Mouse (Mus musculus) lung, postnatal 10 days (tissue): ENCODE data around the gene Ncoa7.
"Not testable (repeated sequence)": the region's sequence is repeated elsewhere in the genome, so short reads cannot be mapped to it uniquely, and the experiment has no call there.

Source experiments
- DNase-seq: peaks from one replicate; pipeline ENCODE4 v3.0.0; 2021

Ncoa7 gene

DNA sequence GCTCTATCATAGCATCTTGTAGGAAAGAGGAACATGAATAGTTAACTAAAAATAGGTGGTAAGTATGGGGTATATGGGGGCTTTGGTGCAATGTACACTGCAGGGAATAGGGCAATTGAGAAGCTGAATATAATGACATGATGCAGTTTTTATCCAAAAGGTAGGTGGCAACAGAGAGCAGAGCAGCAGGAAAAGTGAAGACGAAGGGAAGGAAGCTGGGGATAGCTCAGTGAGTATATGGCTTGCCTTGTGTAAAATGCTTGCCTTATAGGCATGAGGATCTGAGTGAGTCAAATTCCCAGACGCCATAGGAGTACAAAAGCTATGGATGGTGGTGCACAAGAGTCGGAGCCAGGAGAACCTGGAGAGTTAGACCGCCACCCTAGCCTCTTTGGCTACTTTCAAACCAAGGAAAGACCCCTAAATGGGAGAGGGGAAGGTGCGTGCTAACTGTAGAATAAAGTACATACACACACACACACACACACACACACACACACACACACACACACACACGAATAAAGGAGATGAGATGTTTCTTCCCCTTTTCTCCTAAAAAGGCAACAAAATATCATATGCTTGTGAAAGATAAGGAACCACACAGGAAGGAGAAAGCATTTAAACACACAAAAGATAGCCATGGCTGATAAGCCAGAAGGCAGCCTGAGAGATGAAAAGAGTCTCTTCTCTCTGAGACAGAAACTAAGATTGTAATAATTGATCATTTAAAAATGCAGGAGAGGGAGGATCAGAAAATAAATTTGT, 142.4 kb downstream of the Ncoa7 start:
- DNase-seq: peak; percentile 5

DNA sequence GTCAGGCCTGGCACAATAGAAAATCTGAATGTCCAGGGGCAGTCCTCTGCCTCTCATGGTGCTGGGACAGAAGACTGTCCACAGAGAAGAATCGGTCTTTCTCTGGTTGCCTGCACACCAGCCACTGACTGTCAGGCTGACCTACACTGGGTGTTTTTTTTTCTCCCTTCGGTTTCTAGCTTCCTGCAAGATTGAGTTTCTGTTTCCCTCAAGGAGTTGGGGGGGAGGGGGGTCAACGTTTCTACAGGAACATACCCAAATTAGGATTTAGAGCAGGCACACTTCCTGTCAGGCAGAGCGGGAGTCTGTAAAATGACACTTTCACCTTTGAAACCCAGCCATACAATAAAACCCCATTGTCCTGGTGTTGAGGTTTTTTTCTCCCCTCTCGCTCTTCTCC, 147.5 kb downstream of the Ncoa7 start:
- DNase-seq: peak; percentile 20

DNA sequence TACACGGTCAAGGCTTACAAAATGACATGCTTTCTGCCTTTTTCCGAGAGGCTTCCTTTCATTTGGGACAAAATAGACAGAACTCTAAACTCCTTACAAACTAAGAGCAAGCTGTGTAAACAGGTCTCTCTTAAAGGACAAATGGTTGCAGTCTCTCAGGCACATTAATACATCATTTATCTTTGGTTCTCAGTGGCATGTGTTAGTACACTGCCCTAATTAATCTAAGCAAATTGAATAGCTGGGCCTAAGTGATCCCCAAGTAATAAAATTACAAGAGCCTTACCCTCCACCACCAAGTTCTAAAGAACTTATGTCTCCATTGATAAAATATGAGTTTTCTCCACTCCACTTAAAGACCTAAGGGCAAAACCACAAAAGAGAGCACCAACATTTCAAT, 155.4 kb downstream of the Ncoa7 start:
- no peak for DNase-seq

DNA sequence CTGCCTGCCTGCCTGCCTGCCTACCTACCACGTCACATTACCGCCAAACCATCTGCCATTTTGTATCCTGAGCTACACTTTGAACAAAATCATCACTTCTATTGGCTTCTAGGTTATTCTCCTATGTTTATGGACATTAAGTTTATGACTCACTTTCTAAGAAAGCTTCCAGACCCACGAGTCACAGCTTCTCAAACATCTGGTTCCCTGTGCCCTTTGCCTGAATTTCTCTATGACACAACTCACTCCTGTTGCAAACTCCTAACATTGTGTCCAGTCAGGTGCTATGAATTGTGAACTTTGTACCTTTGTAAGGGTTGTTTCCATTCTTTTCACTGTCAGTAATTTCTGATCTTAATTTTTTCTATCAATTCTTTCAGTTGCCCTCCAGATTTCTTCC, 164.9 kb downstream of the Ncoa7 start:
- no peak for DNase-seq

DNA sequence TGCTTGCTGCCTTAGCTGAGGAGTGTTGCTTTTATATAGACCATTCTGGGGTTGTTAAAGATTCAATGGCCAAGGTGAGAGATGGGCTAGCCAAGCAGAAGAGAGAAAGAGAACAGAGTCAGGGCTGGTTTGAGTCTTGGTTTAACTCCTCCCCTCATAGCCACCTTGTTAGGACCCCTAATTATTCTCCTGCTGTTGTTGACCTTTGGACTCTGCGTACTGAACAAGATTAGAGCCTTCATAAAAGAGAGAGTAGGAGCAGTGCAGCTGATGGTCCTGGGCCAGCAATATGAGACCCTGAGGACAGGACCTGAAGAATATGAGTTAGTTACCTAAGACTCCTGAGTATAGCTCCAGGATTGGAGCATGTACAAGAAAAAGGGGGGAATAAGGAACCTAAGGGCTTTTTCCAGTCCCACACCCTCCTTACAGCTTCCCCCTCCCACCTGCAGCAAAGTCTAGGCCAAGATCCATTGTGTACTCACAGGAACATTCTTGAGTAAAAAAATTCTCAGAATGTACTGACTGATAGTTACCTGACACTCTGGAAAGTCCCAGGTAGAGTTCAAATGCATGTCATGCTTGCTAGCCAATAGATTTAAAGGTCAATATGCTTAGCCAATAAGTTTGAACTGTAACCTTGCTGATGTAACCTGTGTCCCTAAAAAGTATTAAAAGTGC, 166.5 kb downstream of the Ncoa7 start:
- not testable (repeated sequence) for DNase-seq

DNA sequence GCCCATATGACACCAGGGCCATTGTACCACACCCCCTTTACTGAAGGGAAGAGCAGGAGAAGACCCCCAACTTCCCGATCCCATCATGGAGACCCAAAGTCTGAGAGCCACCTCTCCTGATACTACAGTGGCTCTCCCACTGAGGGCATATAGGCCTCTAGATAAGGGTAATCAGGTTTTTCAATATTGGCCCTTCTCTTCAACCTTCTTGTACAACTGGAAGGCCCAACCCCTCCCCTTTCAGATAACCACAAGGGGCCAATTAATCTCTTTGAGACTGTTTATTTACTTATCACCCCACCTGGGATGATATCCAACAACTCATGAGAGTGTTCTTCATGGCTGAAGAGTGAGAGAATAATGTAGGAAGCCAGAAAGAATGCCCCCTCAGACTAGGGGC, 170.4 kb downstream of the Ncoa7 start:
- DNase-seq: no peak

DNA sequence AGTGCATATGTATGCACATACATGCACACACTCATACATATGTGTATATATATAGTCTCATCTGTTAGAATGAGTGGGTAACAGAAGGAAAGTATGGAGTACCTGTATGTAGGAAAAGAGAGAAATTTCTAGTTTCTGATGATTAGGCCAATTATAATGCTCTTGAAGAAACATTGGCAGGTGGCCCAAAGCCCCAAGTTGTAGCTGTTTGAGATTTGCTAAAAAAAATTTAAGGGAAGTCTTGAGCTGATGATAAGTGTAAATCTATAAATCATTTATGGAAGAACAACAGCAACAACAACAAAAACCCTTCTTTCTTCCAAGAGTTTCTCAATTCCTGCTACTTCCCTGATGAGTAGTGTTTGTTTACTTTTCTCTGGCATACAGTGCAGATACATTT, 173.1 kb downstream of the Ncoa7 start:
- DNase-seq: no peak

DNA sequence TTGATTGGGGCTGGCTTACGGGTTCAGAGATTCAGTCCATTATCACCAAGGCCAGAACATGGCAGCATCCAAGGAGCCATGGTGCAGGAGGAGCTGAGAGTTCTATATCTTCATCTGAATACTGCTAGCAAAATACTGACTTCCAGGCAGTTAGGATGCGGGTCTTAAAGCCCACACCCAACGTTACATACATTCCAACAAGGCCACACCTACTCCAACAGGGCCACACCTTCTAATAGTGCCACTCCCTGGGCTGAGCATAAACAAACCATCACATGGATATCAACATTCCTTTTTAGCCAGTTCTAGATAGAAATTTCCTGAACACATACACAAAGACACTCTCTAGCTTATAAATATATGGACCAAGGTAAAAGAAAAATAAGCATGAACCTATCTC, 173.6 kb downstream of the Ncoa7 start, which contains the start of gene Hint3:
Gene Hint3 (minus strand): TSS at position 120 of the 400 bp plus-strand sequence.
- no peak for DNase-seq

DNA sequence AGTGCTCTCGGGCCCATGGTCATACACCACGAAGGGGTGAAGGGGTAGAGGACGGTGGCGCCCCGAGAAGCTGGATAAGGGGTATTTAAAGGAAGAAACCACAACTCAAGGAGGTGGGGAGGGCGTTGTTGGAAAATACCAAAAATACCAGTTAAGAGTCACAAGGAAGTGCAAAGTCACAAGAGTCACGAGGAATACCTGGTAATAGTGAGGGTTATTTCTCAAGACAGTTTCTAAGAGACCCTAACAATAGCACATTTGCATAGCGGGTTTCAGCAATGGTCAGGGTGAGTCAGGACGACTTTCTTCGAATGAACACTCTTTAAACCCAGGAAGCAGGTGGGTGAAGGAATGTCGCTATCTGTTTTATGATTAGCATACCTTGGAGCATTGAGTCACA, 174.7 kb downstream of the Ncoa7 start:
- not testable (repeated sequence) for DNase-seq

DNA sequence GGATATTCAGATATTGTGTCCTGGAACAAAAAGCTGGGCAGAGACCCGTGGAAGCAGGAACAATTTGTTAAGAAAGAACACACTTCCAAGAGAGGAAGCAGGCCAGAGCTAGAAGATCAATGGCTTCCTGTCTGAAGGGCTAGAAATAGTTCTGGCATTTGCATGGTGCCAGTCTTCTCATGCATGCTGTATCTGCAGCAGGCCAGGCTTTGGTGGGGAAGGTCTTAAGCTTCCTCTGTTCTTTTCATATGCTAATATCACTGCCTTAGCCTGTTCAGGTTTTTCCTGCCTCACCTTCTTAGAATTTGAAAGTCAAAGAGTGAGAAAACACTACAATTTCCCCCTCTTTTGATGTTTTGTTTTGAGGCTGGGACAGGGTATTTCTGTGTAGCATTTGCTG, 175.6 kb downstream of the Ncoa7 start:
- DNase-seq: peak; percentile 6

DNA sequence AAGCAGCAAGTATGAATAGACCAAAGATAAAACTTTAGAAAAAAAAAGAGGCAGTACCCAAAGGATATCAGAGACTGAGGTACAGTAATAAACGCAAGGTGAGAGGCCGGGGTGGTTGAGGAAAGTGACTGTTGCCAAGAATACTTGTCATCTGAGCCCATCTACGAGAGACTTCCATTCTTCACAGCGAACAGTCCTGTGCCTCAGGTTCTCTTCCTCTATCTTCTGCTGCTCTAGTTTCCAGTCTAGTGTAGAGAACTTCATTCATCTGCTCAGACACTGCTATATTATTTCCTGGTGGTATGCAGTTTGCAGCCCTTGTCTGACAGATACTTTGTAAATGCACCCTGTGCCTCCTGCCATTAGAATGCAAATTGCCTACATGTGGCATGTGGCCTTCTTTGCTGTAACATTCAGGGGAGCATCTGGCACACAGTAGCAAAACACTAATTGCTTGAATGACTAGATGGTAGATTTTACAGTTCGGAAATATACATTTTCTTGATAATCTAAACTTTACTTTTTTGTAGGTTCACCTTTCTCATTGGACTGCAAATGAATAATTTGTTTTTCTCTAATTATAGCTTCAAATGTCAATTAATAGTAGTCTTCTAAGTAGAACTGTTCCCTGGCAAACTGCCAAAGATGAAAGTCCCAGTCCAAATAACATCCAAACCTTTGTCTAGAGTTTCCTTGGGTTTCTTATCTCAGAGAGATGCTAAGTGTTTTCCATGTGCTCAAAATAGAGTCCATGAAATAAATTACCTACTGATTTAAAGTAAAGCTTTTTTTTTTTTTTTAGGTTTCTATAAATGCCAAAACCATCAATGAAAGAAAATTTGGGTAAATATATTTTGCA, 178.7 kb downstream of the Ncoa7 start:
- DNase-seq: peak; percentile 15

DNA sequence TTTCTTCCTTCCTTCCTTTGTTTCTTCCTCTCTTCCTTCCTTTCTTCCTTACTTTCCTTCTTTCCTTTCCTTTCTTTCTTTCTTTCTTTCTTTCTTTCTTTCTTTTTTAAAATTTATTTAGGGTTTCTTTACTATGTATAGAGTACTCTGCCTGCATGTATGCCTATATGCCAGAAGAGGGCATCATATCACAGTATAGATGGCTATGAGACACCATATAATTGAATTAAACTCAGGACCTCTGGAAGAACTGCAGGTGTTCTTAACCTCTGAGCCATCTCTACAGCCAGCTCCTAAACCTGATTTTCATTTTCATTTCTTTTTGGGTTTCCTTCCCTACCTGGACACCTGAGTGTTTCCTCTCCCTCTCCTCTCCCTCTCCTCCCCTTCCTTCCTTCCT, 180.2 kb downstream of the Ncoa7 start:
- DNase-seq: no peak

DNA sequence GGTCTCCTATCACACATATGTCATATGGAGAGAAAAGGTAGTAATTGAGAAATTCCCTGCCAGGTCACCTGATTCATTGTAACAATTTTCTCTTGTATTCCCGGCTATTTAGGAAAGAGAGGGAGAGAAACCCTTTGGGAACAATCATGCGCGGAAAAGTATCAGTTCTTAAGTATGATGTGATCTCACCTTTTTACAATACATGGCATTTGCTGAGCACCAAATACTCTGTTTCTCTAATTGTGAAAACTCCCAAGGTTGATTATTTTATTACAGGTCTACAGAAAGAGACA, 184.3 kb downstream of the Ncoa7 start:
- DNase-seq: no peak

DNA sequence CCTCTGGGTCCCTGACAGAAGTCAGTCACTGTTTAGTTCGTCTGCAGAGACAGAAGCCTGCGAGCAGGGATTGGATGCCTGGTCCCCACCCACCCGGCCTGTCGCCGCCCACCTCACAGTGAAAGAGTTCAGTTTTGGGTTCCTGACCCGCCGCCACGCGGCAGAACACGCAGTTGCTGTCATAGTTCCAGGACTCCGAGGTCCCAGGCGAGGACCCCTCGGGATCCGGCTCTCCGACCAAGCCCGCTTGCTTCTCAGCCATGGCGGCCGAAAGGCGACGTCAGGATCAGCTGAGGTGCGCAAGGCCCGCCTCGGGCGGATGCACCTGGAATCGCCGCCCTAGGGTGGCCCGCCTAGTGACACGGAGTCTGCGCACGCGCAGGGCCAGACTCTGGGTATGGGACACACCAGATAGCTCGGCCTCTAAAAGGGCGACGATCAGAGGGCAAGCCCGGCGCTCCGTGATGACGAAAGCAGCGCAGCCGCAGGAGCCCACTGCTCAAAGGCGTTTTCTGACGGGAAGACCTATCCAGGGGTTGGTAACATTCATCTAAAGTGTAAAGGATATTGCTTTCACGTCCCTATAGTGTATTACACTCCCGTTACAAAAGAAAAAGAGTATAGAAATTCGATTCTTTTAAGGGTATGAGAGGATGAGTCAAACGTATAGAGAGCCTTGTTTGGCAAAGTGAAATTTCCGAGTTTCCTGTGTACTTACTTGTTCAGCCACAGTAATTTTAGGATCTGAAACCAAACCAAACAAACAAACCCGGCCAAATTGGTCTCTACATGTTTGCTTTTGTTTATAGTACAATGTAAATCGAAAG, 184.8 kb downstream of the Ncoa7 start:
- peak; percentile 99 for DNase-seq

DNA sequence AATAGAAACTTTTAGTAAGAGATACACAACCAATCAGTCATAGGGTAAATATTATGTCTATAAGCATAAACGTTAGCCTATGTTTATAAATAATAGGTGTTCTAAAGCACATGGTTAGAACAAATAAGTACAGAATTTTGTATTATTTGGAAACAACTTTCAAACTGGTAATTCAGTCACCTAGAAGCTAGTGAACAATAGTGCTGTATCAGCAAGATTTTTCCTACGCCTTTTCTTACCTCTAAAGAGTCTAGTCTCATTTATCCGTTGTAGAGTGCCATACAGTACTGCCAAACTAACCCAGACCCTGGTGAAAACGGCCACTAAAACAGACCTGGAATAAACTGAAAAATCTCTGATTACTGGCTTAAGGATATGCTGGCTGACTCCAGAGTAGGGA, 190.1 kb downstream of the Ncoa7 start:
- DNase-seq: no peak

DNA sequence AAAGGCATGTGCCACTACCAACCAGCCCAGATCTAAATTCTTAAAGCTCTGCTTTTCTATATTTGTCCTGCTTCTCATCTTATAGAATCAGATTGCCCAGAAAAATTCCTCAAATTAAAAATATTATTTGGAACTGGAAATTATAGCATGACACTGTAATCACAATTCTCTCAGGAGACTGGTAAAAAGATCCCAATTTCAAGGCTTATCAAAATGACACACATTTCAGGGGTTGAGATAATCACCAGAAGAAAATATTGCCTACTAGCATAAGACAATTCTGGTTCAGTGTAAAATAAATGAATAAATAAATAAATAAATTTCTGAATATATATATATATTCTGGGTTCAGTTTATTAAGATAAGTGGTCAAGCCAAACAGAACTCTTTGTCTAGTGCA, 193.5 kb downstream of the Ncoa7 start:
- no peak for DNase-seq

DNA sequence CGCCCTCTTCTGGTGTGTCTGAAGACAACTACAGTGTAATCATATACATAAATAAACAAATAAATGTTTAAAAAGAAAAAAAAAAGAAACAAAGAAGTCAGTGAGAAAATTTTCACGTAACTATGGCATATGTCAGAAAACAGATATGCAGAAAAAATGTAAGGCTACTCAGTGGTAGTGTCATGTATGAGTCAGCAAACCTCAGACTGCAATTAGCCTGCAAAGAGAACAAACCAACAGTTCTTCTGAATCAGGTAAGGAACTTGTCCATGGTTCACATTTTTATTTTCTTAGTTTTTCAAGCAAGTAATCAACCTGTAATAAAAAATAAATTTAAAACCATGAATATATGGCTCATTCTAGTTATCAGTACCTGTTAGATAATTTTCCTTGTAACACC, 195.0 kb downstream of the Ncoa7 start:
- no peak for DNase-seq

DNA sequence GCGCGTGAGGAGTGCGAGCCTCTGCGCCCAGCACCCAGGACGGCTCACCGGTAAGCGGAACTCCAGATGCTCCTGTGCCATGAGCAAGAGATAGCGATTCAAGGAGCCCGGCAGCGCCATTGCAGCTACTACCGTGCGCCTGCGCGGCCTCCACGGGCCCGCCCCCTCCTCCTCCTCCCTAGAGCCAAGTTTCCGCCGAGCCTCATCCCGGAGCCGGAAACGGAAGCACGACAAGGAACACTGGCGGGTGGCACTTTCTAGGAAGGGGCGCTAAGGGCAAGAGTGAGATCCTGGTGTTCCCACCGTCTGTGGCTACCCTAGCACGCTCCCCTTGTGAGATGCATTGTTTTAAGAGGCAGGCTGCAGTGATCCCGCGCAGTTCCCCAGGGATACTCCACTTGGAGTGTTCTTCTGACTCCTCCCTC, 202.6 kb downstream of the Ncoa7 start, which contains the start of gene Trmt11:
Gene Trmt11 (minus strand): TSS at position 208 of the 425 bp plus-strand sequence.
- DNase-seq: peak; percentile 95

DNA sequence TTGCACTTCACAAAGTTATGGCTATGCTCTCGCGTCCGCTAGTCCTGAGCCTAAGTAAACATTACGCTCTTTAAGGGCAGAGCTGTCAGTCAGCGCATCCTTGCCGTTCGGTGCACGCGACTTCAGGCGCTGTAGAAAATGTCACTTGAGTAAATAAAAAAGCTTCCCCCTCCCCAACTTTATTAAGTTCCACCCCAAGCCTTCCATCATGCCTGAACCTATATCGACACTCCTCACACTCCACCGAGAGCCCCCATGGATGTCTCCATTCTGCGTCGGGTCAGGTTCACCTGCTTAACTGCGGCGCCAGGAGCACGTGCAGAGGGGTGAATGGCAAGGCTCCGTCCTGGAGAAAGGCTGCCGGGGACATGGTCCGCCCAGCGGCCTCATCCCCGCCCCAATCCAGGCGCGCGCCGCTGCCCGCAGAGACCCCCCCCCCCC, 203.0 kb downstream of the Ncoa7 start:
- DNase-seq: no peak

DNA sequence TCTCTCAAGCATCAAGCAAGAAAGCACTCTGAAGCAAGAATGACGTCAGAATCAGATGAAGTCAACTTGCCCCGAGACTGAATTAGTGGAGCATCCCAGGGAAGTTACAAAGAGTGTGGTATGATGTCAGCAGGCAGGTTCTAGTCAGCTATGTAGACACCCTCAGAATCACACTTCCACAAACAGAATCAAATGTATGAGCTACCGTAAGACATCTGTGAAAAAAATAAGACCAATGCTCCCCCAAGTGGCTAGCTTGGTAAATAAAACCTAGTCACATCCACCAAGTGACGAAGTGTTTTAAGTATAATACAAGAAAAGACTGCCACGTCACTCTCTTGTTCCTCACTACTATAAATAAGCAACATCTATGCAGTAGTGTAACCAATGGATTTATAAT, 216.1 kb downstream of the Ncoa7 start:
- DNase-seq: peak; percentile 17

DNA sequence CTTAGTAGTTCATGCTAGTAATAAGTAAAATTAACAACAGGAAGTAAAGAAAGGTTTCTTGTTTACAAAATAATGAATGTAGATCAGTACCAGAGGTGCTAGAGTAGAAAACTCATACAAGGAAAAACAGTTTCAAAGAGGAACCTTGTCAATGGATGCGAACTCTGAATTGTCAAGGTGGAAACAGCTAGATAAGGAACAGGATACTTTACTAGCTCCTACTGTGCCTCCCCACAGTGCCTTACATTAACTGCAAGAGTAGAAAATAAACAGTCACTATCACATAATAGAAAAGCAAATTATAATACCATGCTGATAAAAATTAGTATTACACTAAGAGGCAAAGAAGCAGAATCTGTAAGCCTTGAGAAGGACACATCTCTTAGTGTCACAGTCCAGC, 217.4 kb downstream of the Ncoa7 start:
- DNase-seq: no peak
